Mouse (Mus musculus) left cerebral cortex, postnatal 4 days (tissue): ENCODE results near the gene Ebpl. TPM values are rescaled to one million over a fixed set of nuclear protein-coding genes. Genes with fewer than 3 reads are reported as not detected.

Experiments used
- total RNA-seq, 2 experiments: library from RNA; stranded (reverse); gene quantifications; 2 replicates each; pipeline ENCODE4 v1.2.3; 2021

Ebpl gene
- total RNA-seq, 2 experiments from 2014 or later = 7.0 to 7.4 TPM

Other genes starting within 250 kb of the Ebpl start
- 10 to 100 TPM; 55.1 to 58.8 TPM for gene Sacs, start 222.0 kb downstream of the Ebpl start, total RNA-seq
- not detected for gene Sgcg, start 101.9 kb downstream of the Ebpl start, total RNA-seq
- gene Arl11, start 50.7 kb downstream of the Ebpl start, total RNA-seq = under 1 TPM in 1 of 2 experiments, not detected in 1; 0.42 TPM
- gene Kpna3, start 79.4 kb upstream of the Ebpl start, total RNA-seq = 10 to 100 TPM; 88.4 to 97.8 TPM
- 10 to 100 TPM; 41.4 to 41.7 TPM for gene Spryd7, start 196.4 kb upstream of the Ebpl start, total RNA-seq
- 10 to 100 TPM; 26.2 to 26.4 TPM for gene Trim13, start 237.8 kb upstream of the Ebpl start, total RNA-seq
- gene Kcnrg, start 247.0 kb upstream of the Ebpl start, total RNA-seq = 1 to 10 TPM; 3.3 to 3.8 TPM